Mouse (Mus musculus) stomach, embryonic 15.5 days (tissue): ENCODE measurements around the gene Thoc7. TPM values are rescaled to one million over a fixed set of nuclear protein-coding genes. Genes with fewer than 3 reads are reported as not detected.
A peak's percentile ranks its signal among the peaks of the same experiment; 100 is the strongest.
"Not testable (repeated sequence)": the region's sequence is repeated elsewhere in the genome, so short reads cannot be mapped to it uniquely, and the experiment has no call there.

Experiments
- ATAC-seq: fragments of 200-750 bp; cut with Nextera tagmentation; 2 replicates; pipeline ENCODE4 v1.8.0; 2017; ENCODE audit warnings: low read depth, moderate number of reproducible peaks, moderate TSS enrichment; ENCODE audit not compliant: insufficient read depth, low FRiP score
- H3K27ac ChIP-seq: fragments of 300-500 bp; sonication (generic); 2 replicates; pipeline ENCODE4 v1.5.1; 2015; ENCODE audit warnings: mild to moderate bottlenecking, inconsistent platforms
- H3K27me3 ChIP-seq: fragments of 300-500 bp; sonication (generic); replicated peaks from 2 replicates; pipeline ENCODE4 v1.6.1; 2015; ENCODE audit warnings: inconsistent platforms
- H3K36me3 ChIP-seq: fragments of 300-500 bp; sonication (generic); 2 replicates; pipeline ENCODE4 v1.6.1; 2015; ENCODE audit warnings: inconsistent platforms
- H3K4me1 ChIP-seq: fragments of 300-500 bp; sonication (generic); 2 replicates; pipeline ENCODE4 v1.6.1; 2015; ENCODE audit warnings: inconsistent platforms
- H3K4me2 ChIP-seq: fragments of 300-500 bp; sonication (generic); 2 replicates; pipeline ENCODE4 v1.6.1; 2015; ENCODE audit warnings: mild to moderate bottlenecking, inconsistent platforms
- H3K4me3 ChIP-seq: fragments of 300-500 bp; sonication (generic); replicated peaks from 2 replicates; pipeline ENCODE4 v1.5.1; 2015; ENCODE audit warnings: inconsistent platforms
- H3K9ac ChIP-seq: fragments of 300-500 bp; sonication (generic); 2 replicates; pipeline ENCODE4 v1.6.1; 2015; ENCODE audit warnings: inconsistent platforms
- H3K9me3 ChIP-seq: fragments of 300-500 bp; sonication (generic); 2 replicates; pipeline ENCODE4 v1.6.1; 2016; ENCODE audit warnings: inconsistent platforms
- WGBS: fragments of 180-500 bp; shearing (Covaris S2); methylation state at CpG from one replicate; pipeline ENCODE4 v1.1.7; 2015; 5-methylcytosine and 5-hydroxymethylcytosine counted together
- polyA plus RNA-seq: library from polyadenylated mRNA; unstranded; fragments of >200 nt; fragmentation: Nextera tagmentation; extraction: Ambion mirVana; gene quantifications from 2 replicates; pipeline ENCODE4 v1.2.1, GENCODE M21; 2015

The Thoc7 gene
- polyA plus RNA-seq, 1 experiment from 2014 or later: 213 TPM

GRCm38 (mm10) chr14:13968476-13968875, 6.8 kb upstream of the Thoc7 start:
- H3K36me3 ChIP-seq: no peaks in the 10 kb centered on the region
- no peaks in the 10 kb centered on the region for H3K27me3 ChIP-seq
- no peak overlapping the region for H3K4me3 ChIP-seq
- no peak overlapping the region for H3K9ac ChIP-seq
- H3K4me1 ChIP-seq: peaks cover 3% of the 10 kb centered on the region; the same call in 1 of the 2 replicates
- no peak overlapping the region for H3K27ac ChIP-seq
- no peak for ATAC-seq
- WGBS: 81% methylated on average over 5 of the region's 5 CpGs
- no peaks in the 10 kb centered on the region for H3K9me3 ChIP-seq
- H3K4me2 ChIP-seq: no peak overlapping the region

- H3K27ac ChIP-seq: no peak overlapping the region
- H3K4me2 ChIP-seq: no peak overlapping the region
- no peaks in the 10 kb centered on the region for H3K9me3 ChIP-seq
- H3K4me1 ChIP-seq: peaks cover 3% of the 10 kb centered on the region; the same call in 1 of the 2 replicates
- no peaks in the 10 kb centered on the region for H3K27me3 ChIP-seq
- WGBS: 34% methylated on average over 1 of the region's 1 CpGs
- no peak for ATAC-seq
- H3K9ac ChIP-seq: no peak overlapping the region
- no peak overlapping the region for H3K4me3 ChIP-seq
- H3K36me3 ChIP-seq: no peaks in the 10 kb centered on the region
These were observed 6.0 kb upstream of the Thoc7 start for GRCm38 (mm10) chr14:13967607-13968006.

GRCm38 (mm10) chr14:13963527-13963926, 1.9 kb upstream of the Thoc7 start:
- no peak overlapping the region for H3K4me2 ChIP-seq
- 43% methylated on average over 1 of the region's 1 CpGs for WGBS
- H3K9me3 ChIP-seq: no peaks in the 10 kb centered on the region
- ATAC-seq: no peak
- no peak overlapping the region for H3K9ac ChIP-seq
- no peak overlapping the region for H3K4me3 ChIP-seq
- no peaks in the 10 kb centered on the region for H3K27me3 ChIP-seq
- no peak overlapping the region for H3K27ac ChIP-seq
- H3K36me3 ChIP-seq: no peaks in the 10 kb centered on the region
- H3K4me1 ChIP-seq: 0 out of 2 replicates have a peak, but pooled peaks cover 7% of the 10 kb centered on the region

- no peak overlapping the region for H3K4me2 ChIP-seq
These were observed 824 bp upstream of the Thoc7 start for GRCm38 (mm10) chr14:13962476-13962875.

GRCm38 (mm10) chr14:13960482-13961325, 948 bp downstream of the Thoc7 start:
- 0 out of 2 replicates have a peak, but pooled peaks cover 7% of the 10 kb centered on the region for H3K4me1 ChIP-seq
- peak overlapping the region; percentile 88 for H3K4me3 ChIP-seq
- WGBS: under 1% methylated on average over 52 of the region's 75 CpGs
- H3K4me2 ChIP-seq: peak overlapping the region; percentile 66
- H3K36me3 ChIP-seq: no peaks in the 10 kb centered on the region
- H3K9me3 ChIP-seq: no peaks in the 10 kb centered on the region
- H3K27me3 ChIP-seq: no peaks in the 10 kb centered on the region
- H3K27ac ChIP-seq: peak overlapping the region; percentile 90
- ATAC-seq: peak; percentile 74
- H3K9ac ChIP-seq: peak overlapping the region; percentile 96

More at GRCm38 (mm10) chr14:13962476-13962875, 824 bp upstream of the Thoc7 start:
- Histone ChIP-seq H3K4me1 (0 out of 2 replicates have a peak, but pooled peaks cover 7% of the 10 kb centered on the region), H3K36me3 (no peaks in the 10 kb centered on the region), H3K27ac (no peak overlapping the region), H3K27me3 (no peaks in the 10 kb centered on the region), H3K9me3 (no peaks in the 10 kb centered on the region), H3K9ac (no peak overlapping the region), H3K4me3 (no peak overlapping the region)
- WGBS: 72% methylated on average over 6 of the region's 6 CpGs
- ATAC-seq: no peak

GRCm38 (mm10) chr14:13960079-13960478, 1.6 kb downstream of the Thoc7 start:
- peak overlapping the region; percentile 66 for H3K4me2 ChIP-seq
- peak overlapping the region; percentile 96; the same call in 1 of the 2 replicates for H3K9ac ChIP-seq
- no peaks in the 10 kb centered on the region for H3K9me3 ChIP-seq
- no peaks in the 10 kb centered on the region for H3K27me3 ChIP-seq
- 0 out of 2 replicates have a peak, but pooled peaks cover 7% of the 10 kb centered on the region for H3K4me1 ChIP-seq
- ATAC-seq: peak; percentile 48; the same call in 1 of the 2 replicates
- WGBS: 3% methylated on average over 9 of the region's 9 CpGs
- H3K4me3 ChIP-seq: peak overlapping the region; percentile 88
- H3K36me3 ChIP-seq: no peaks in the 10 kb centered on the region
- peak overlapping the region; percentile 90; the same call in 1 of the 2 replicates for H3K27ac ChIP-seq

- WGBS: 99% methylated on average over 3 of the region's 3 CpGs
- not testable (repeated sequence) for H3K4me1 ChIP-seq, H3K4me2 ChIP-seq, H3K9ac ChIP-seq, H3K9me3 ChIP-seq, H3K27ac ChIP-seq, H3K27me3 ChIP-seq, H3K4me3 ChIP-seq, ATAC-seq
- H3K36me3 ChIP-seq: peaks cover 20% of the 10 kb centered on the region
These were observed 9.5 kb downstream of the Thoc7 start for GRCm38 (mm10) chr14:13952151-13952550.

GRCm38 (mm10) chr14:13950401-13950800, 11.3 kb downstream of the Thoc7 start:
- ATAC-seq: no peak

GRCm38 (mm10) chr14:13948345-13948744, 13.3 kb downstream of the Thoc7 start:
- no peak overlapping the region for H3K9ac ChIP-seq
- H3K27me3 ChIP-seq: no peaks in the 10 kb centered on the region
- no peak overlapping the region for H3K4me3 ChIP-seq
- H3K27ac ChIP-seq: no peak overlapping the region
- H3K4me1 ChIP-seq: no peaks in the 10 kb centered on the region
- WGBS: 94% methylated on average over 7 of the region's 7 CpGs
- no peaks in the 10 kb centered on the region for H3K9me3 ChIP-seq
- no peak for ATAC-seq
- no peak overlapping the region for H3K4me2 ChIP-seq
- H3K36me3 ChIP-seq: peaks cover 17% of the 10 kb centered on the region

More at GRCm38 (mm10) chr14:13950401-13950800, 11.3 kb downstream of the Thoc7 start:
- Histone ChIP-seq H3K27me3 (no peaks in the 10 kb centered on the region), H3K4me2 (no peak overlapping the region), H3K4me1 (no peaks in the 10 kb centered on the region), H3K9ac (no peak overlapping the region), H3K27ac (no peak overlapping the region), H3K4me3 (no peak overlapping the region), H3K36me3 (peaks cover 20% of the 10 kb centered on the region), H3K9me3 (no peaks in the 10 kb centered on the region)

- Histone ChIP-seq H3K36me3 (peaks cover 10% of the 10 kb centered on the region; the same call in 1 of the 2 replicates), H3K4me1 (no peaks in the 10 kb centered on the region), H3K27ac (no peak overlapping the region), H3K4me2 (no peak overlapping the region), H3K27me3 (no peaks in the 10 kb centered on the region), H3K9me3 (no peaks in the 10 kb centered on the region), H3K9ac (no peak overlapping the region), H3K4me3 (no peak overlapping the region)
- 91% methylated on average over 4 of the region's 4 CpGs for WGBS
- ATAC-seq: no peak
These were observed 17.0 kb downstream of the Thoc7 start for GRCm38 (mm10) chr14:13944686-13945085.

- Histone ChIP-seq H3K4me1 (peaks cover 8% of the 10 kb centered on the region), H3K4me3 (peak overlapping the region; percentile 37), H3K4me2 (peak overlapping the region; percentile 71), H3K9me3 (no peaks in the 10 kb centered on the region), H3K36me3 (no peaks in the 10 kb centered on the region), H3K9ac (no peak overlapping the region), H3K27ac (no peak overlapping the region), H3K27me3 (no peaks in the 10 kb centered on the region)
- 35% methylated on average over 5 of the region's 5 CpGs for WGBS
- no peak for ATAC-seq
These were observed 27.6 kb downstream of the Thoc7 start for GRCm38 (mm10) chr14:13934052-13934371.

- Histone ChIP-seq H3K4me1 (peaks cover 8% of the 10 kb centered on the region), H3K36me3 (no peaks in the 10 kb centered on the region), H3K4me3 (peak overlapping the region; percentile 37), H3K4me2 (peak overlapping the region; percentile 71), H3K27ac (no peak overlapping the region), H3K27me3 (no peaks in the 10 kb centered on the region), H3K9ac (peak overlapping the region; percentile 2; the same call in 1 of the 2 replicates), H3K9me3 (no peaks in the 10 kb centered on the region)
- 0 out of 2 replicates have a peak, but pooled peaks have one; percentile 39 for ATAC-seq
- WGBS: 27% methylated on average over 31 of the region's 31 CpGs
These were observed 28.2 kb downstream of the Thoc7 start for GRCm38 (mm10) chr14:13933290-13934051.
